Mouse (Mus musculus) gastrocnemius, postnatal 10 days (tissue): ENCODE data around the gene G430095P16Rik. TPM values are rescaled to one million over a fixed set of nuclear protein-coding genes. Genes with fewer than 3 reads are reported as not detected.

Experiments used
- DNase-seq: peaks from one replicate; pipeline ENCODE4 v3.0.0; 2021; ENCODE audit warnings: mixed read lengths
- total RNA-seq, 2 experiments: library from RNA; stranded (reverse); gene quantifications; 2 replicates each; pipeline ENCODE4 v1.2.3; 2021

The G430095P16Rik gene
- total RNA-seq, 2 experiments from 2014 or later, result 2.2 to 2.8 TPM

DNA sequence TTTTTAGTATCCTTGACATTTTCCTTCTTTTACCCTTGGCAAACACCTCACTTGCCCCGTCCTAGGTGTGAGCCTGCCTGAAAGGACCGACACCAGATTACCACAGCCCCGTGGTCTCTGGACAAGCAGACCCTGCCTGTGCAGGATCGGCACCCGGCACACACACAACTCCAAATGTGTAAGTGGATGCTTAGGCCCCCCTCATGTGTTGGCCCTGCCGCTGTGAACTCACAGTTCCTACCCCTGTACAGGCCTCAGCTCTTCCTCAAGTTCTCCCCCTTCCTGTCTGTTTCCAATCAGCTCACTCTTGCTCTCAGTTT lies 317 bp upstream of the G430095P16Rik start:
- DNase-seq, result no peak

DNA sequence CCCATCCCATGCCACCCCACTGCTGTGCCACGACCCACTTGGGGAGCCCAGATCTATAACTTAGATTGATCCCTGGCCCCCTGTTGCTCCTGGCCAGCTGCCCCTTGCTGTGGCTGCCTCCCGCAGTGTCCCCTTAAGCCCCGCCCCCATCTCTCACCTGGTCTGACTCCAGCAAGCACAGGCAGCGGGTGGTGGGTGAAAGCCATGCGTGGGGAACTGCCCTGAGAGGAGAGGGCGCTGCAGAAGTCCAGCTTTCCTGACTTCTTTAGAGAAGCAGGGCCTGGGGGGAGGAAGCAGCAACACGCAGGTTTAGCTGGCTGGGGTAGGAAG lies 729 bp downstream of the G430095P16Rik start:
- no peak for DNase-seq

DNA sequence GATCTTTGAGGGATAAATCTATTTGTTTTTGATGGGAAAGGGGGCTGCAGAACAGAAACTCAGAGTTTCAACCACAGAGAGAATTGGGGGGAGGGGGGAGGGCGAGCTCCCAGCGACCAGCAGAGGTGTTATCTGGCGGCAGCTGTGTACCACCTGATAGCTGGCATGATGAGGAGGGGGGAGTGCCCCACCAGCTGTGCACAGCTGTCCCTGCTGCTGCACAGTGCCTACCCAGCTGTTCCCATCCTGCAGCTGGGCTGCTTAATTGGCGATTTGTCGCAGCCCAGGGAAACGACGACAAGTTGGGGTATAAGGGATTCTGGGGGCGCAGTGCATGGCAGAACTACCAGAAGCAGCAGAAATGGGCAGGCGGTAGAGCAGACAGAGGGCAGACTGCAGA lies 1.9 kb downstream of the G430095P16Rik start:
- DNase-seq, result no peak

DNA sequence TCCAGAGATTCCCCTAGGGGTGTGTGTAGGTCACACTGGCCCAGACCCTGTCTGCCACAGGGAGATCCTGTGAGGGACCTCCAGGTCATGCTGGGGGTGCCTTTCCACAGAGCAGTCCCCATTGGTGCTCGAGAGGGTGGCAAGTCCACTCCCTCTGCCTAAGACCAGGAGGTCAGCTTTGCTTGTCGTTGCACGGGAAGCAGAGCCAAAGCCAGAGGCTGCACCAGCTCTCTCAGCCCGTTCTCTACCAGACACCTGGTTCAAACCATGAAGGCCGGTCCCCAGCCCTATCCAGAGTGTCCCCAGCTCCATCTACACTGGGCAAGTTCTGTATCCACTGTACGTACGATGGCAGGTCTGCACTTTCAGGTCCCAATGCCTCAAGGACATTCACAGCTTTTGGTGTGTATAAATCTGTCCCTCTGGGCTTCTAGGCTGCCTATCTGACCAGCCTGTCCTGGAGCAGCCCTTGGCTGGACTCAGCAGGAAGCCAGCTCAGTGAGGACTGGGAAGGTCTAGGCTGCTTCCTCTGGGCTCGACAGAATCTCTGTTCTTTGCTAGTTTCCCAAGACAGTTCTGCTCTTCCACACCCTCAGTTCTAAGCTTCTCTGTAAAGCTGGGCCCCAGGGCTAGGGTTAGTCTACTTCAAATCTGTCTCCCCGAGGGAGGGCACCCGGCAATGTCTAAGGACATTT lies 2.6 kb downstream of the G430095P16Rik start:
- DNase-seq, result no peak

DNA sequence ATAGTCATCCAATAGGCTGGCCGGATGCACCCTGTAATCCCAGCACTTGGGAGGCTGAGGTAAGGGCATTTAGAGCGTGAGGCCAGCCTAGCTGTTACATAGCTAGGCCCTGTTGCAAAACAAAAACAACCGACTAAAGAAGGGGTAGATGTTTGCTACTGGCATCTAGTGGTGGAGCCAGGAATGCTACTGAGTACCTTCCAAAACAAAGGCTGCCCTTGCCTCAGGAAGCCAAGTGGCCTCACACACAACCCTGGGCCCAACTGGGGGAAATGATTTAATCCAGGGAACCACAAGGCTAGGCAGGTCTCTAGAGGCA lies 3.1 kb downstream of the G430095P16Rik start:
- DNase-seq, result no peak

DNA sequence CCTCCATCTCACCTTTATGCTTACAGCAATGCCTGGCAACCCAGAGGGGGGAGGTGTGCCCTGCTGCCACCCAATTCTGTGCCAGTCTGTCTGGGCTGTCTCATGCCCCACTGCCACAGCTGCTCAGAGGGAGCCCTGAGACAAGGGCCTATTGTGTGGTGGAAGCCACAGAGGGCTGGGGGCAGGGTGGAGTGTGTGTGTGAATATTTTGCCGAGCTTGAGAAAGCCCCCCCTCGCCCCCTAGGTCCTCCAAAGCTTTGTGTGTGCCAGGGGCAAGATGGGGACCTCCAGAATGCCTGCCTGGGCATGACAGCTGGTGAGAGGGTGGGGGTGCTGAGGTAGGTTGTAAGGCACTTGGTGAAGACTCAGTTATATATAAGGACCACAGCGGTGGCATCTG lies 5.7 kb downstream of the G430095P16Rik start:
- DNase-seq, result no peak

DNA sequence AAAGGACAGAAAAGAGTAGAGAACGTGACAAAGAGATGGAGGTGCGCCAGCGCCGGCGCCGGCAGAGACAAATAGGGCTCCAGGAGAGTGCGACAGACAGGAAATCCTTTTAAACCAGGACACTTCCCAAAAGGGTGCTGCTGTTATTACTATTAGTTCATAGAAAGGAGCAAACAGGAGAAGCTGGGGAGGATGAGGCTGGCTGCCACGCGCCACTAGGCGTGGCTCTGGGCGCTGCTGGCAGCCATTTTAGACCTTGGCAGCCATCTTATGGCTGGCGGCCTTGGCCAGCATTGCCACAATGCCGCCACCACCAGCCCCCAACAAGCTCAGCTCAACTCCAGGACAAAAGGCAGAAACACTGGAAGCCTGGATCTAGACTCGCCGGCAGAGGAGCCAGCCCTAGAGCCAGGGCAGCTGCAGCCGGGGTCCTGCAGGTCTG lies 7.1 kb downstream of the G430095P16Rik start:
- DNase-seq, result peak; percentile 65

DNA sequence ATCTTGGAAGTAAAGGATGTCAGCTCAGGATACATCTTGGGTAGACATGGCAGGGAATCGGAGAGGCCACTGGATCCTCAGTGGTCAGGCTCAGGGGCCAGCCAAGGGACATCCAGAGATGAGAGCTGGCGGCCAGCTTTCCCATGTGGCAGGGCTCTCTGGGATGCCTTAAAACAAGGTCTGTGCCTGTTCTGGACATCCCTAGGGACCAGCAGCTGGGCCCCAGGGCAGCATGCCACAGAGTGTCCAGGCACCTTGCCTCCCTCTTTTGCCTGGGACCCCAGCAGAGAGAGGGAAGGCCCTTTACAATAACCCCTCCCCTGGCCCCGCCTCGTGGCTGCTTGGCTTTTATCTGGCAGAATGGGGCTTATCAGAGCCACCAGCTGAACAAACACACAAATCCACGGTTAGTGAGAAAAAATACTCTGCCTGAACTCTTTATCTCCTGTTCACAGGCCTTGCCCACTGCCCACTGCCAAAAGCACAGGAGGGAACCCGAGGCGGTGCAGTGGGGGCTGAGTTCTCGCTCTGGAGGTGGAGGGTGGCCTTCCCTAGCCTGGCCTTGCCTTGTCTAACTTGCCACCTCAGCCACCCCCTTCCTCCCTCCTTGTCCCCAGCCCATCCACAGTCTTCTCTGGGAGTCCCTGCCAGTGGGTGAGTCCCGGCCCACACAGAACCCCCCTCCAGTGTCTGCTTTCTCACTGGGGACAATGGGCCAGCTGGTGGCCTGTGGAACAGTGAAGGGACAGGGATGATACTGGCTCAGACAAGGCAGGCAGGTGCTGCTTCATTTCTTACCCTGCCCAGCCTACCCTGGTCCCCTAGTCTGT lies 7.9 kb downstream of the G430095P16Rik start:
- DNase-seq, result peak; percentile 69

DNA sequence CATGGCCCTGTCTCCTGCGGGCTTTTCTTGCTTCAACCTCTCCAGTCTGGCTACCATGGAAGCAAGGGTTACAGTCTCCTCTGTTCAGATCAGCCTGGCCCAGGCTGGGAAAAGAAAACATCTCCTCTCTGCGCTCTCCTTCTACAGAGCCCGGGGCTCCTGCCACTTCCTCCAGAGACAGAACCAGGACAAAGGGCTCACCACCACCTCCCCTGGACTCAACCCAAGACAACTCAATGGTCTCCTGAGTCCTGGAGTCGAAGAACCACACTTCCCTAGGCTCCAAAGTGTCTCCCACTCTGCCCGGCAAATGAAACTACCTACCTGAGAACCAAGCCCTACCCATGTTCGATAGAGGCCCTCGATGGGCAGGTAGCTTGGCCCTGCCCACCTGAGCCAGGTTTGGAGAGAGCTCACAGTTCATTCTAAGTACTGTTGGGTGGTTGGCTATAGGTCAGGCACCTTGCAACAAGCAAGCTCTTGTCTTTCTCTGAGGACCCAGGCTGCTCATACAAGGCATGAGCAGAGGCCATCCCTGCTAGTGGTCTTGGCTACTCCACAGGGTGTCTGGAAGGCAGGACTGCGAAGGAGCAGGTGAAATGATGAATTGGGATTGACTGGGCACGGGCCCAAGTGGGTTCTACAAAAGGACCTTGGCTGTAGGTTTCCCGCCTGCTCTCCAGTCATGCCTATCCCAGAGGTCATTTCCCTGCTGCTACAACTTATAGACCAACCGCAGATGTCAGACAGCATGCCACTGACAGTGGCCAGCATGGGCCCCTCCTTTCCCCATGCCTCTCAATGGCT lies 8.8 kb downstream of the G430095P16Rik start:
- DNase-seq, result peak; percentile 19

DNA sequence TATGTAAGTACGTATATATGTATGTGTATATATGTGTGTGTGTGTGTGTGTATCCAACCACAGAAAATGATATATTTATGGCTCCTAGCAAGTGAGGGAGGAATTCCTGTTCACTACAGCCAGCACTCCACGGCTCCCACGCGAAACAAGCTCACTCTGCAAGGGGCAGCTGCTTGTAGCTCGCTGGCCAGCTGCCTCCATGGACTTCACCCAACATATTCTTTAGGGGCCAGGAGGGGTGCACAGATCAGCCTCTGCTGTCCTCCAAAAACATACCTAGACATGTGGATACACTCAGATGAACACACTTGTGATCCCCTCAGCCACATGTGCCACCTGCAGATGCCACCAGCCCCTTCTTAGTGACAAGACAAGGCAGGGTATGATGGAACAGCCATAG lies 9.7 kb downstream of the G430095P16Rik start:
- DNase-seq, result peak; percentile 40

DNA sequence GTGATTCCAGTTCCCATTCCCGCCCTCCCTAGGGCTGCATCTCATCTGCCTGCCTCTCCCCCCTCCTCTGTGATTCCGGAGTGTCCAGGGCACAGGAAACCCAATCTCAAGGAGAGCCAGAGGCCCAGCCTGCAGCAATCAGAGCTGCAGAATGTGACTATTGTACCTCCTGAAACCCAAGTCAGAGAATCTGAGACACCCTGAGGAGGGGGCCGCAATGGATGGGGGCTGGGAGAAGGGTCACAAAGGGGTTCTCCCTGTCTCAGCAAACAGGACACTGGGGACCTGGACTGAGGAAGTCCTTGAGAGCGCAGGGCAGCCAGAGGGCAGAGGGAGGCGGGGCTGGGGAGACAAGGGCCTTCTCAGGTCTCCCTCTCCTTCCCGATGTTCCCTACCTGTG lies 10.2 kb downstream of the G430095P16Rik start:
- DNase-seq, result peak; percentile 29

DNA sequence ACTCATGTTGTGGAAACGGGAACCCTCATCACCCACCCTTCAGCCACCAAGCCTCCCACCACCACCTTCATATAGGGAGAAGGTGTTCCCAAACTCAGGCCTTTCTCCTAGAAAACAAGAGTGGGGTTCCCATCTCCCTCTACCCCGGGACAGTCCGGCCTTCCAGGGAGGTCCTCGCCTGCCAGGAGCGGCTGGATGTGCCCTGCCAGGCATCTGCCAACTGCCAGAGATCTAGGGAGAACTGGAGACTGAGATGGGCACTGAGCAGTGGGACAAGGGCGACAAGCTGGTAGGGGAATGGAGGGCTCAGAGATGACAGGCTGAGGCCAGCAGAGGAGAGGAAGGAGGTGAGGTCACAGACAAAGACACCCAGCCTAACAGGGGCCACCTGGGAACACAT lies 11.2 kb downstream of the G430095P16Rik start:
- no peak for DNase-seq

DNA sequence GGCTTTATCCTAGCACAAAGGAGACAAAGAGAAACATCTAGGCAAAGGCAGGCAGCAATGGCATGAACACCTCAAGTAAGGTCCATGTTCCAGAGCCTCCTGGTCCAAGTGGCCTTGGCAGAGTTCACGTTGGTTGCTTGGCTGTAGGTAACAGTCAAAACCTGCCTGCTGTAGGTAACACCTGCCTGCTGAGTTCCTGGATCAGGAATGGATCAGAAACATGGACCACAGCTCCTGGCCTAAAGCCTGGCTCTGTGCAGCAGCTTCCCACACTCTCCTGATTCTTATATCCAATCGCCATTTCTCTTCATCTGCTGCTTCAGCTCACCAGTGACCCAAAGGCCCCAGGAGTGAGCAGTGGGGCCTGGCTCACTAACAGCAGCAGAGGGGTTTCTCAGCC lies 11.9 kb downstream of the G430095P16Rik start:
- no peak for DNase-seq

DNA sequence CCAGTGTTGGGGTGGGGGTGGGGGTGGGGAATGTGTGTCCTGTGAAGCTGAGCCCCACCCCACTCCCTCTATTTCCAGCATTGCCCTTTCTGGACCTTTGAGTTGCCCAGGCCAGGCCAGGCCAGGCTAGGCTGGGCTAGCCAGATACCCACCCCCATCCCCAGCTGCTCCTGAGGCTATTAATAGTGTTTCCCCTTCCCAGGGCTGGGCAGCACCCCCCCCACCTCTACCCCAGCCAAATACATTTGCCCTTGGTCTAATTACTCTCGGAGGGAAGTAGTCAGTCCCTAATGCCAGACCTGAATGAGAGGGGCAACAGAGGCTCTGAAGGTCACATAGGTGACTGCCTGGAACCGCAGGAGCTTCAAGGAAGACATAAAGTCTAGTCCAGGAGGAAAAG lies 12.8 kb downstream of the G430095P16Rik start:
- DNase-seq, result no peak

DNA sequence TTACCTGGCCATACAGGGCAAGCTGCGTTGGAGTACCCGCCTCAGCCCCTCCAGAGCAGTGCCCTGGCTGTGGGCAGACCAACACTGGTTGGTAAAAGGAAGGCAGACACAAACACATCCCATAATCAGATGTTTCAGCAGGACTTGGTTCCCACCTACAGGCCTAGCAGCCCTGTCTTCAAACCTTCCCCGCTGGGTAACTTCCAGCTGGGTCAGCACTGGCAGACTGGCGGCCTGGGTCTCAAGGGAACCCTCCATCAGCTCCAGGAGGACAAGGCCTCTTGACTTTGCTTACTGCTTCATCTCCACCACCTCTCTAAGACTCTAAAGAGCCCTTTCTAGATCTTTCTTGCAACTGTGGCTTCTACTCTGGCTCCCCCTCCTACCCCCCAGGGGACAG lies 13.7 kb downstream of the G430095P16Rik start:
- DNase-seq, result no peak

DNA sequence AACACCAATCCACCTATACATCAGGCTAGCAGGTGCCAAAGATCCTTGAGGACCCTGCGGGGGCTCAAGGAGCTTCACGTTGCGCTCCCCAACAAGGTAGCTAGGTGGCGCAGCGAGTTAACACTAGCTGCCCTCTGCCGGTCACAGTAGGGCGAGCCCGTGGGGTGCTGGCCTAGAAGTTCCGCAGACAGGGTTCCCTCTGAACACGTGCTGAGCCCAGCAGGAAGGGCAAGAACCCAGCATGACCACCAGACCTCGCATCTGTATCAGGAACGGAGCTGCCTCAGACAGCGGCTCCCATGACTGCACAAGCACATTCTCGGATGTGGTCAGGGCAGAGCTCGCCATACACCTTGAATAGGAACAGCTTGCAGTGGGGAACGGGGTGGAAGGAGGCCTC lies 14.8 kb downstream of the G430095P16Rik start:
- DNase-seq, result peak; percentile 83

DNA sequence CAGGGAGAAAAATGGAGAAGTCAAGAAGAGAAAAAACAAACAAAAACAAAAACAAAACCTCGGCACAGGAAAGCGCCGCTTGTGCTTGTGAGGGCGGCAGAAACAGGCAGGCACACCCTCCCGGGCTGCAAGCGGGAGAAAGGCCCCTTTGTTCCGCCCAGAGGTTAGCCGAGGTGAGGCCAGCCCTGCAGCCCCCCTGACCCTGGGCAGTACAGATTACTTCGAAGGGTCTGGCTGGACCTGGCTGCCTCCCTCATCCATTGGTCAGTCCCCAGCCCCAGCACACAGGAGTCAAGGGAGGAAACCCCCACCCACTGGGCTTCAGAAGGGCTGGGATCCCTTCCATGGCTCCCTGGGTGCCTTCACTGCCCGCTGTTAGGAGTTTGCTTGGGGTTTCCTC lies 15.5 kb downstream of the G430095P16Rik start:
- no peak for DNase-seq

DNA sequence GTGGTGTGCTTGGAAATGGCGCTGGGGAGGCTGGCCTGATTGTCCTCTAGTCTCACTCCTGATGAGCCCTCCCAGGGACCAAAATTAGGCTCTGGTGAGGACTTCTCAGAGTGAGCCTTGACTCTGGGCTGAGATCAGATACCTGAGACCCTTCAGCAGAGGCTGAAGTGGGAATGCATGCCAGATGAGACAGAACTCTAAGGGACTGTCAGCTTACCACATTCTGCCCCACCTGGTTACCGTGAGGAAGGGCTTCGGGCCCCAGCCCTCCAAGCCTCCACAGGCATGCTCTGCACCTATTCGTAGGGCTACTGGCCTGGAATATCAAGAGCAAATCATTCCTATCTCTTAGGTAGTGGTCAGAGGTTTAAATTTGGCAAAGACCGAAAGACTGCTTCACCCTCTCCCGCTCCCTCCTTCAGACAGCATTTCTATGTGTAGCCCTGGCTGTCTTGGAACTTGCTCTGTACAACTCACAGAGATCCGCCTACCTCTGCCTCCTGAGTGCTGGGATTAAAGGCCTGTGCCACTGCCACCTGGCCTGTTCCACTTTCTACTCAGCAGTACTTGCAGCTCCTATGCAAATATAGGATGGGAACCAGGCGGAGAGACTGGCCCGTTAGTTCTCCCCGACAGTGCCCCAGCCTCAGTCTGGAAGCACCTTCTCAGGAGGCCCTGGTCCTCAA lies 16.1 kb downstream of the G430095P16Rik start:
- no peak for DNase-seq

DNA sequence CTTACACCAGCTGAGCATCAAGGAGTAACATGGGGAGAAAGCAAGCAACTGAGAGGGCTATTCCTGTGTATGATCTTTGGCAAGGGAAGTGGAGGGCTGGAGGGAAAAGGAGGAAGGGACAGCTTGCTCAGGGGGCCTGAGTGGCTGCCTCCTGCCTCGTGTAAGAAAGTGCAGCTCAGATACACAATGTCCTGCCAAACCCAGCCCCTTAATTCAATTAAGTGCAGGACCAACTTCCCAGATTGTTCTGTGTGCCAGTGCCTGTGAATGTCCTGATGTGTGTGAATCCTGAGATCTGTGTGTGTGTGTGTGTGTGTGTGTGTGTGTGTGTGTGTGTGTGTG lies 16.6 kb downstream of the G430095P16Rik start:
- DNase-seq, result no peak

DNA sequence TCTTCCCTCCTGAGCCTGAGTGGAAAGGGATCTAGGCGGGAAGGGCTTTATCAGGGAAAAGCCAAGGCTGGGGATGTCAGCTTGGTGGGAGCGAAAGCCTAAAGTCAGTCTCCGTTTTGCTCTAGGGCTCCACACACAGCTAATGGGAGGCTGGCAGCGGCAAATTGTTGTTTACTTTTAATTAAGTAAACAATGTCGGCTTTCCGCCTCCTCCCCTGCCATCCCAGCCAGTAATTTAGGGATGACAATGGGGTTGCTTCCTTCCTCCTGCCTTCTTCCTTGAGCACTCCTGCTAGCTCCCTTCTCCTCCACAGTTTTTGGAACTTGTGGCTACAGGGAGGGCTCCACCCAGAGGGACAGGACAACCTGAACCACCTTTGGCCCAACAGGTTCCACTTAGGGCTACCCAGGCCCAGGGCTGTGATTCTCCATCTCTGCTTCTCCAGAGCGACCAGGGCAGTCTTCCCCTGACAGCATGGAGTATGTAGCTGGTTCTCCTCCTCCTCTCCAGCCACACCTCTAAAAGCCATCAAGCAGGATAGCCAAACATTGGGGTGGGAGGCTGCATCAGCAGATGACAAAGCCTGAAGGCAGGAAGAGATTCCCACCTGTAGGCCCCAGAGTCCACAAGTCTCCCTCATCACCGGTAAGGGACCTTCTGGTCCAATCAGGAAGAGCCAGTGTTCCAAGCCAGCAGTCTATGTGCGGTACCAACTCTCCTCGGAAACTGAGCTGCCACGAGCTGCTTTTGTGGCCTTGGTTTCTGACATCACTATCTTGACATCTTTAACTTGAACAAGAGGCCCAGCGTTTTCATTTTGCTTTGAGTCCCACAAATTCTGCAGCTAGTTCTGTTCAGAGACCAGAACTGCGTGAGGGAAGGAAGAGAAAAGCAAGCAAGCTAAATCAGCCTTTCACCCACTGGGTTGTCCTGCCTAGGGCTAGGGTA lies 18.4 kb downstream of the G430095P16Rik start:
- DNase-seq, result no peak

DNA sequence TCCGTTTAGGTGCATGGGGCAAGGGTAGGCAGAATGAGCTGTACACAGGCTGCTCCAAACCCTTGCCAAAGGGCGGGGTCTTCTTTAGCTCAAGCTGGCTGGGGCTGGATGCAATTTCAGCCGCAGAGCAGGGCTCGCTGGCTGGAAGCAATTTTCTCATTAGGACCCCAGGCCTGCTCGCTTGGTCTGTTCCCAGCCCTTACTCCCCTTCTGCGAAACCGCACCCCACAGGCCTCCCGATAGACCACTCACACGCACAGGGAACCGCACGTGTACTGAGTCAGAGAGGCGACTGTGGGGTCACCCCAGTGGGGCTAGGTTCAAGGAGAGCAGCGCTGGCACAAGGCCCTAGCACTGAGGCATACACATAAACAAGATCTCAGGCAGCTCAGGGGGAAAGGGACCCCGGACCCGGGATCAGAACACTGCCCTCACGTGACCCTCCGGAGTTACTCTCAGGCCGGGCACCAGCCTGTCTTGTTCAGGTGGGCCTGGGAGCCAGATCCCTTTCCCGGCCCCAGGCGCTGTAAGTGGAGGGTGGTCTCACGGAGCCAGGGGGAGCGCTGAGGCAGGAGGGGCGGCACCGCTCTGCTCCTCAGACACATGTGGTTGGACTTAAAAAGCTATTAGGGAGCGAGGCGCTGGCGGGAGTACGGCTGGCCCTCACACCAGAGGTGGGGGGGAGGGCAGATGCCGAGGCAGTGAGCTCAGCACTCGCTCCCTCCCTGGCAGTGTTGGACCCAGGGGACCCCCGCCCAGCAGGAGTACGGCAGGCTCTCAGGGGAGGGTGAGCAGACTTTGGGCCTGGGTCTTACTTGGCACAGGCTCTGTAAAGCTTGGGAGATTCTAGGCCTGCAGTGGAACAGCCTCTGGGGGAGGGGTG lies 19.6 kb downstream of the G430095P16Rik start:
- peak; percentile 79 for DNase-seq
